Mouse (Mus musculus): Measurements from ENCODE around the gene Spata13.

Spata13 gene

GRCm38 (mm10) chr14:60752892-60753800 lies 119.3 kb downstream of the Spata13 start:
- no peak for DNase-seq (ENCODE audit: low spot score)

DNA sequence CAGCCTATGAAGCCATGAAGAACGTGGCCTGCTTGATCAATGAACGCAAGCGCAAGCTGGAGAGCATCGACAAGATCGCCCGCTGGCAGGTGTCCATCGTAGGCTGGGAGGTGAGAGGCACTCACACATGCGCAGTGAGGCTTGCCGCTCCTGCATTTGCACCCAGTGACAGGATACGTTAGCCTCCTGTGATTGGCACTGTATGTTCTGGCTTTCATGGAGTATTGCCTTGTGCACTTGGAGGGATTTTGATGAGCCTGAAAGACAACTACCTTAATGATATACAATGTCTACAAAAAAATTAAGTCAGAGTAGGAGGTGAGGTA lies 120.0 kb downstream of the Spata13 start:
- no peak for DNase-seq (ENCODE audit: low spot score)

GRCm38 (mm10) chr14:60754656-60755055 lies 120.9 kb downstream of the Spata13 start:
- no peak for DNase-seq (ENCODE audit: low spot score)

DNA sequence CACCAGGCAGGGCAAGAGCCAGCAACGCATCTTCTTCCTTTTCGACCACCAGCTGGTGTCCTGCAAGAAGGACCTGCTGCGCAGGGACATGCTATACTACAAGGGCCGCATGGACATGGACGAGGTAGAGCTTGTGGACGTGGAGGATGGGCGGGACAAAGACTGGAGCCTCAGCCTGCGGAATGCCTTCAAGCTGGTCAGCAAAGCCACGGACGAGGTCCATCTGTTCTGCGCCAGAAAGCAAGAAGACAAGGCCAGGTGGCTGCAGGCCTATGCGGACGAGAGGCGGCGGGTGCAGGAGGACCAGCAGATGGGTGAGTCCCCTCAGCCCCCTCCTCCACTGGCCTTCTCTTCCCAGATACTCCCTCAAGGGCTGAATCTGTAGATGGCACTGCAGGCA lies 122.5 kb downstream of the Spata13 start:
- no peak for DNase-seq (ENCODE audit: low spot score)

DNA sequence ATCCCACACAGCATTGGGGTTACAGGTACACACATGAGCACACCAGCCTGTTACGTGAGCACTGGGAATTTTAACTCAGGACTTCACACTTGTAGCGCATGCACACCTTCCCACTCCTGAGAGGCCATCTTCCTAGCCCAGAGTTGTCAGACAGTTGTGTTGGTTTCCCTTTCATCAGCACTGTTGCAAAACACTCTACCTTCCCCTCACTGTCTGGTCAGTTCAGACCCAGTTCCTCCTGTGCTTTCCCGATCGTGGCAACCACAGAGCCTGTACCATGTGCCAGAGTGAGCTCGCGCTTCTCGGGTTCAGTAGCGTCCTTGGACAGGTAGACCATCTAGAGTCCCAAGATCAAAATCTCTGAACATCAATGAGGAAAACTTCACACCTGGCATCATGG lies 123.5 kb downstream of the Spata13 start:
- no peak for DNase-seq (ENCODE audit: low spot score)

- no peak for DNase-seq (ENCODE audit: low spot score)
Observed at GRCm38 (mm10) chr14:60757722-60758121, 123.9 kb downstream of the Spata13 start.

- DNase-seq (ENCODE audit: low spot score), result no peak
Observed at GRCm38 (mm10) chr14:60759097-60759496, 125.3 kb downstream of the Spata13 start.

GRCm38 (mm10) chr14:60761801-60762200 lies 128.0 kb downstream of the Spata13 start:
- no peak for DNase-seq (ENCODE audit: low spot score)

- no peak for DNase-seq (ENCODE audit: low spot score)
Observed at GRCm38 (mm10) chr14:60762754-60763153, 129.0 kb downstream of the Spata13 start.

- no peak for DNase-seq (ENCODE audit: low spot score)
Observed at GRCm38 (mm10) chr14:60763746-60764145, 129.9 kb downstream of the Spata13 start.

- no peak for DNase-seq (ENCODE audit: low spot score)
Observed at GRCm38 (mm10) chr14:60764526-60764925, 130.7 kb downstream of the Spata13 start.

GRCm38 (mm10) chr14:60765025-60765424 lies 131.2 kb downstream of the Spata13 start:
- DNase-seq (ENCODE audit: low spot score), result no peak

DNA sequence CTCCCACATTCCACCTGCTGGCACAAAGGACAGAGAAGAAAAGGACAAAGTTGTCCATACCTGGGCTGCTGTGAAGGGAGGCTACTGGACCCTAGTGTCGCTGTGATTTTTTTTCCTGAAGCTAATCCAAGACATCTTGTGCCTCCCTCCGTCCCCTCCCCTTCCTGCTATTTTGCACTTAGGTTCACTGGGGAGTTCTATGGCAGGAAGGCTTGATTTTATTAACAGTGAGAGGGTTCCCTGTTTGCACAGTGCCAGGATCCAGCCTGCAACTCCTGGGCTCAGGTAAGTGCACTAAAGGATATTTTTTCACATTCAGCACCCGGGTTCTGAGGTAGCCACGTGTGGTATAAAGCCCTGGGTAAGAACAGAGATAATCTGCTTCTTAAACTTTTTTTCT lies 134.1 kb downstream of the Spata13 start, which contains the start of gene C1qtnf9:
Gene C1qtnf9, plus strand, starts transcription at position 251 of the 400 bp plus-strand sequence.
- no peak for DNase-seq (ENCODE audit: low spot score)

GRCm38 (mm10) chr14:60769340-60769739 lies 135.5 kb downstream of the Spata13 start:
- DNase-seq (ENCODE audit: low spot score), result no peak

DNA sequence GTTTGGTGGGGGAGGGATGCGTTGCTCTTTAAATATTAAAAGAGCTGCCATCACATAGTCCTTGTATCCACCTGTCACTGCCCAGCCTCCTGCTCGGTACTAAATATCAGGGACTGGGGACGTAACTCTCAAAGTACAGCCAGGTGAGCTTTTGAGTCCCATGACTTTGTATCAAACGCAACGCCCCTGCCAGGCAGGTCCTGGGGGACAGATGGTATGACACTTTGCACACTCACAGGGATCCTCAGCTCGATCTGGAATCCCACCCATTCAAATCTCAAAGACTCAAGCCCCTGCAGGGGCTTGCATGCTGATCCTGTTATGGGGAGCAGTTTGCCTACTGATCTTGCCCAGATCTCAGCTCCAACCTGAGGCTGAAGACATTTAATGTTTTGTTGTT lies 136.8 kb downstream of the Spata13 start:
- no peak for DNase-seq (ENCODE audit: low spot score)

DNA sequence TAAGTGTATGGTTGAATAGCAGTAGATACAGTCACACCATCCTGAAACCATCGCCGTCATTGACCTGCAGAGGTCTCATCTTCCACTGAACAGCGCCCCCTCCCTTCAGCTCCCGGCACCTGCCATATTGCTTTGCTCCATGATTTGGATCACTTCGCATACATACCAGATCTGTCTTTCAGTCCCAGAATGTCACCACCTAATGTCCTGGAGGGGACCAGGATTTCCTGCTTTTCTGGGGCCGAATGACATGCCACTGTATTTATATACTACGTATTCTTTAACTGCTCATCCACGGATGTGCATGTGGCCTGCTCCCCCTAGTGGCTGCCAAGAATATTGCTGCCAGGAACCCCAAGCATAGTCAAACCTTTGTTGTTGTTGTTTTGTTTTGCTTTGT lies 137.3 kb downstream of the Spata13 start:
- no peak for DNase-seq (ENCODE audit: low spot score)

- DNase-seq (ENCODE audit: low spot score), result no peak
Observed at GRCm38 (mm10) chr14:60773476-60773875, 139.7 kb downstream of the Spata13 start.

DNA sequence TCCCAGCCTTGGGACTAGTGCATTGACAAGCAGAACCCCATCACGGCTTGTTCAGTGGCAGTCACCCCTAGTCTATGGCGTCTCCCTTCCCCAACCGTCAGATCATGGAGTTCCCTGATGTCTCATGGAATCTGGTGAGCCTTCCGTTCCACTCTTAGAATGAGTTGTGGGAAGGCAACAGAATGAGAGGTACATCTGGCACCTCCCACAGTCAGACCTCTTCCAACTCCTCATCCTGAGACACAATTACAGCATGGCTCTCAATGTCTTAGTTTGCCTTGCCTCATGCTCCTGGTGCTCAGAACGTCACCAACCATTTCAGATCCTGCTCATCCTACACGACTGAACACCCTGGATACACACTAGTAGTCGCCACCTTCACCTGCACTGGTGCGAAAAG lies 142.7 kb downstream of the Spata13 start:
- DNase-seq (ENCODE audit: low spot score), result no peak

- DNase-seq (ENCODE audit: low spot score), result no peak
Observed at GRCm38 (mm10) chr14:60777485-60777919, 143.7 kb downstream of the Spata13 start.

DNA sequence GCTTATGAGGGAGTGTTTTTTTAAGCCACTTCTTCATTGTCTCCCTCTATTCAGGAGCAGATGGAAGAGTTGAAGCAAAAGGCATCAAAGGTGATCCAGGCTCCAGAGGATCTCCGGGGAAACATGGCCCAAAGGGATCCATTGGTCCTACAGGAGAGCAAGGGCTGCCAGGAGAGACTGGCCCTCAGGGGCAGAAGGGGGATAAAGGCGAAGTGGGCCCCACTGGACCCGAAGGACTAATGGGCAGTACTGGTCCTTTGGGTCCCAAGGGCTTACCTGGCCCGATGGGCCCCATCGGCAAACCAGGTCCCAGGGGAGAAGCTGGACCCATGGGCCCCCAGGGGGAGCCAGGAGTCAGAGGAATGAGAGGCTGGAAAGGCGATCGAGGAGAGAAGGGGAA lies 145.4 kb downstream of the Spata13 start:
- DNase-seq (ENCODE audit: low spot score), result no peak

GRCm38 (mm10) chr14:60782121-60782656 lies 148.4 kb downstream of the Spata13 start:
- DNase-seq (ENCODE audit: low spot score), result no peak

GRCm38 (mm10) chr14:60783196-60783595 lies 149.4 kb downstream of the Spata13 start:
- DNase-seq (ENCODE audit: low spot score), result no peak

DNA sequence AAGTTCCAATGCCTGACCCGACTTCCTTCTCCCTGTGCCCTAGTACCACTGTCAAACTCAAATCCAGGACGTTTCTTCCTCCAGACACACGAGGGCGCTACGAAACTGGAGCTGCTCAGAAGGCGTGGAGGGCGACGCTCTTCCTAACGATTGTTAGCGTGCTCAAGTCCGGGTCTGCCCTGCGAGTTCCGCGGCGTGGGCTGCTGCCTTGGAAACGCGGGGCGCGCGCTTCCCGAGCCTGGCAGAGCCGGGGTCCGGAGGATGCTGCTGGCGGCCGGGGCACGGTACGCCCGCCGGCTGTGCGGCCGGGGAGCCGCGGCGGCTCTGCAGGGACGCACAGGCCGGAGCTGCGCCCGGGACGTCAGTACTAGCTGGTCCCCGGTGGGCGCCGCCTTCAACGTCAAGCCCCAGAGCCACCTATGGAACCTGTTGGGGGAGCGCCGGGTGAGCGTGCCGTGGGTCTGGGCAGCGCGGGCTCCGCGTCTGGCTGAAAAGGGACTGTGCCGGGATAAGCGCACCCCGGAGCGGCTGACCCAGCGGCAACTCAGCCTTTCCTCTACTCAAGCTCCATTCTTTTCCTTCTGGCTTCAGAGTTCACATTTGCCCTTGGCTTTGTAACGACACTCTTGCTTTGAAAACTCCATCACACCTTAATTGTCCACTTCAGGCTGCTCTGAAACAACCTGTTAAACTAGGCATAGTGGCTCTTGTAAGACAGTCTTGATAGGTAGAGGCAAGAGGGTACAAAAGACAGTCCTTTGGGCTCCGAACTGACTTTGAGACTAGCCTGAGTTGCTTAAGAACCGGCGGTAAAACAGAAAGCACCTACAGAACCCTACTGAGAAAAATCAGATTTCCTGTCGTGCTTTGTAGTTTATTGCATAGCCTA lies 150.9 kb downstream of the Spata13 start, which contains the start of gene Mipep:
Gene Mipep, plus strand, starts transcription at position 147 of the 889 bp plus-strand sequence.
- DNase-seq (ENCODE audit: low spot score), result peak; percentile 33

All from urinary bladder, postnatal 10 days (tissue).